Mouse (Mus musculus): ENCODE measurements around the gene Dner.

DNA sequence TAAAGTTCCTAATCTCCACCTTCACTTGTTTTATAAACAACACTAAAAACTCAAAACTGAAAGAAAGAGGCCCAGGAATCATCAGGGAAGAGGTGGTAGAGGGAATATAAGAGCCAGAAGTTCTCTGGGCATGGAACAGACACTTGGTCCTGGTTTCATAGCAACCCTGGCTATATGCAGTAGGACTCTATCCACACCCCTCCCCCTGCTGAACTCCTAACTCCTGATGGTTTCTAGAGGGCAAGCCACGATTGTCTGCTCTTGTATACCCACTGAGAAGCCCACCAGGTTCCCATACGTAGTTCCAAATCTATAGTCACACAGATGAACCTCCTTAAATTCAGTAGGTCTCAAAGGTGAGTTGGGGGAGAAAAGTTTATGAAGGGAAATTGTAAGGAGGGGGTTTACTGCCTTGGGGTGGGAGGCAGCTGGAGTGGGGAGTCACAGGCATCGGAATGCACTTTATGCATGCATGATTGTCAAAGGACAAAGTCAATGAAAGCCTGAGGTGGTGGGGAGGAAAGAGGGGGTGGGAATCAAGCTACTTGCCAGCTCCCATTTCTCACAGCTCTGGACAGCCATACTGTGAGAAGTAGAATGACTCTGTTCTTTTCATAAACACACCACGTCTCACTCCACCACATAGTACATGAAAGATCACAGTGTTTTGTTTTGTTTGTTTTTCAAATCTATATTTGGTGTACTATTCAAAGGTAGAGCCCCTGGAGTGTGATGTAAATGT lies 31.5 kb downstream of the Dner start:
- no peak for TF ChIP-seq CTCF (IDR thresholded peaks at IDR 0.05; ENCODE audit: extremely low read depth, insufficient read length, insufficient replicate concordance, low read depth, low read length)
- TF ChIP-seq POLR2A (IDR thresholded peaks at IDR 0.05; ENCODE audit: low read depth, low read length) = no peak
